Mouse (Mus musculus): ENCODE results near the gene BC035947.

DNA sequence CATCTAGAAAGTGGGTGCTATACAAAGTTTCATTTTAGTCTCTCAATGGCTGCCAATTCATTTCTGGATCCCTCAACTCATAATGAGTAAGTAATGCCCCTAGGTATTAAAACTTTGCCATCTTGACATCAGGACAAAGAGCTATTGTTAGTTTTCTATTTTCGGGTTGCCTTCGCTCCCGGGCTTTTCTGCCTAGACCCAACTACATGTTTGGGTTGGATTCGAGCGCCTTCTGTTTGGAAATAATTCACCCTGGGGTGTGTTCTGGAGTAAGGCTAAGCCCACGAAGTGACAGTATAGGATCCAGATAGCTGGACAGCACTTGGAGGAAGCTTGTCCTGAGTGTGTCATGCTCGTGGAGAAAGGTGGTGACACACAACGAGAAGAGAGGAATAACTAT, 798 bp upstream of the BC035947 start:
- TF ChIP-seq CTCF (IDR thresholded peaks at IDR 0.05; ENCODE audit: low read depth, low read length) (no peak), POLR2A (IDR thresholded peaks at IDR 0.05; ENCODE audit: extremely low read depth, insufficient read depth, low read length) (no peak)
